Mouse (Mus musculus) monocyte, adult 59 days (primary cell): Measurements from ENCODE around the gene Col10a1. TPM values are rescaled to one million over a fixed set of nuclear protein-coding genes. Genes with fewer than 3 reads are reported as not detected.

Experiments
- total RNA-seq, 2 experiments: library from RNA; stranded (reverse); gene quantifications; one replicate each; pipeline ENCODE4 v1.2.4; 2023

The Col10a1 gene
- total RNA-seq = not detected

DNA sequence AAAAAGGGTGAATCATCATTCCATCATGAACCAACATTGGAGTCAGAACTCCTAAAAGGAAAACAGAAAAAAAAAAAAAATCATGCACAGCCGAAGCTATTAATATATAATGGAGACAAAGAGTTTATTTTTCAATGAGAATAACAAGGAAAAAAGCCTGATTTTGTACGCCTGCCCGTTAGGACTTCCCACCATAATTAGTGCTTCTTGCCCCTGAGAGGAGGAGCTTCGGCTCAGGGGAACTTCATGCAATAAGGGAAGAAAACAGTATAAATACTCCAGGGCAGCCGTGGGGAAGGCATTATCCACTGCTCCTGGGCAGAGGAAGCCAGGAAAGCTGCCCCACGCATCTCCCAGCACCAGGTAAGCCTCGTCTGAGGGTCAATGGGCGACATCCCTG is at the start of gene Col10a1:
Gene Col10a1 (plus strand): TSS at position 301 of the 400 bp plus-strand sequence.

DNA sequence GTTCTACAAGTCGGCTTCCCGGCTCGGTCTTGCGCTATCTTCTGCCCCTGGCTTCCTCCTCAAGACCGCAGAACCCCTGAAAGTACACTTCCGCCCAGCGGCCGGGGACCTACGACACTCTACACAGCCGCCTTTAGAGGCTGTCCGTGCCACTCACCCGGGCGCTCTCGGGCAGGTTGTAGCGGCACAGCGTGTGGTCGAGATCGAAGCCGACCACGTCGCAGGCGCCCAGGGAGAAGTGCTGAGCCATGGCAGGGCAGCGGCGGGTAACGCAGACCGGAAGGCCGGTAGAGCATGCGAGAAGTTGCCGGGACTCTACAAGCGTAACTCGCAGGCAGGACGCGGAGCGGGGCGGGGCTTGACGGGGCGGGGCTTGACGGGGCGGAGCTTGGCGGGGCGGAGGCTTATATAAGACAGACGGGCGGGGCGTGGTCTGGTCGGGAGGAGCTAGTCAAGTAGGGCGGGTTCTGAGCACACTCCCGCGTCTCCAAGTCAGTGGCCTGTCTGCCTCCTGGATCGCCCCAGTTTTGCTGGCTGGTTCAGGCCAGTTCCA is 28.5 kb downstream of the Col10a1 start, which contains the start of gene Nt5dc1:
Gene Nt5dc1 (minus strand): TSS at position 349 of the 553 bp plus-strand sequence.

Other genes with a start within 250 kb of the Col10a1 start
- 10 to 100 TPM; 90.4 to 92.9 TPM for gene Dse, start 182.3 kb upstream of the Col10a1 start, total RNA-seq
- 10 to 100 TPM; 81.2 to 82.3 TPM for gene Tspyl1, start 107.8 kb upstream of the Col10a1 start, total RNA-seq
- gene Tspyl4, start 92.5 kb upstream of the Col10a1 start, total RNA-seq = 1 to 10 TPM; 5.8 to 6.0 TPM
- 10 to 100 TPM; 23.7 to 25.8 TPM for gene Nt5dc1, start 28.6 kb downstream of the Col10a1 start, total RNA-seq
- gene Frk, start 93.4 kb downstream of the Col10a1 start, total RNA-seq = not detected